Mouse (Mus musculus) thymus, adult 2 months (tissue): ENCODE measurements around the gene Abhd16a. TPM values are rescaled to one million over a fixed set of nuclear protein-coding genes. Genes with fewer than 3 reads are reported as not detected.

Source experiments
- DNase-seq: peaks from one replicate; pipeline ENCODE4 v3.0.0; 2021
- H3K27ac ChIP-seq: fragments of 200-500 bp; 2 replicates; pipeline ENCODE4 v1.5.1; 2012; ENCODE audit warnings: low read length, control low read depth; ENCODE audit not compliant: control insufficient read depth, insufficient read depth
- H3K27me3 ChIP-seq: fragments of 200-500 bp; 2 replicates; pipeline ENCODE4 v1.6.1; 2012; ENCODE audit warnings: mild to moderate bottlenecking, low read length, moderate library complexity, mixed read lengths; ENCODE audit not compliant: control insufficient read depth, insufficient read depth
- H3K36me3 ChIP-seq: fragments of 200-500 bp; 2 replicates; pipeline ENCODE4 v1.6.1; 2012; ENCODE audit warnings: mild to moderate bottlenecking, low read length, moderate library complexity; ENCODE audit not compliant: control insufficient read depth, insufficient read depth
- H3K4me1 ChIP-seq: fragments of 200-500 bp; replicated peaks from 2 replicates; pipeline ENCODE4 v1.6.1; 2012; ENCODE audit warnings: low read length; ENCODE audit not compliant: control insufficient read depth, insufficient read depth
- H3K4me3 ChIP-seq: fragments of 200-500 bp; 2 replicates; pipeline ENCODE4 v1.5.1; 2012; ENCODE audit warnings: mild to moderate bottlenecking, low read length, control low read depth, moderate library complexity; ENCODE audit not compliant: control insufficient read depth, insufficient read depth
- CTCF ChIP-seq: fragments of 200-500 bp; IDR thresholded peaks from 2 replicates; pipeline ENCODE4 v1.5.1; 2012; ENCODE audit warnings: mild to moderate bottlenecking, control low read depth, low read length, moderate library complexity, borderline replicate concordance; ENCODE audit not compliant: control insufficient read depth, poor library complexity, insufficient read depth; ENCODE audit errors: extremely low read depth
- POLR2A ChIP-seq: fragments of 200-500 bp; IDR thresholded peaks from 2 replicates; pipeline ENCODE4 v1.6.1; 2012; ENCODE audit warnings: mild to moderate bottlenecking, low read length, control low read depth, moderate library complexity; ENCODE audit not compliant: control insufficient read depth, poor library complexity, insufficient read depth; ENCODE audit errors: extremely low read depth
- WGBS: fragments of 180-500 bp; shearing (Covaris S2); methylation state at CpG from one replicate; pipeline ENCODE4 v1.1.7; 2018; 5-methylcytosine and 5-hydroxymethylcytosine counted together
- polyA plus RNA-seq: library from polyadenylated mRNA; depleted of rRNA; stranded (reverse); fragments of >200 nt; gene quantifications from 2 replicates; pipeline ENCODE4 v1.2.3, GENCODE M21; 2012

Abhd16a gene
- polyA plus RNA-seq, 1 experiment = 191 TPM

DNA sequence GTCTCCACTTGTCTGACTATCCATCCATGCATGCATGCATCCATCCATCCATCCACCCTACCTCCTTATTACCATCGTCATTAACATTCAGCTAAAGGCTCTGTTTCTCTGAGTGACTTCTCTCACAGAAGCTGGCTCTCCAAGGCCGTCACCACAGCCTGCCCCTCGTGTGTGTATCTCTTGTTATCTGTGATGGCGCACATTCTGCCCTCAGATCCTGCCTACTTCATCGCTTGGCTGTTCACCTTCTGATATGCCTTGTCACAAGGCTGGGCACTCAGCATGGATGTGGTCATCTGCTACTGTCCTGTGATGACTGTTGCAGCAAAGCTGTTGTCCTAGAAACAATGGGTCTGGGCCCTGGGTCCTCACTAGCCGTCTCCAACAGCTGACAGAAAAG lies 15.7 kb downstream of the Abhd16a start:
- Histone ChIP-seq H3K4me3 (no peak overlapping the region), H3K4me1 (peaks cover 2% of the 10 kb centered on the region; the same call in 1 of the 2 replicates), H3K36me3 (peaks cover 28% of the 10 kb centered on the region), H3K27me3 (no peaks in the 10 kb centered on the region), H3K27ac (no peak overlapping the region)
- WGBS = 85% methylated on average over 6 of the region's 6 CpGs
- no peak for TF ChIP-seq POLR2A
- no peak for TF ChIP-seq CTCF
- DNase-seq = no peak

DNA sequence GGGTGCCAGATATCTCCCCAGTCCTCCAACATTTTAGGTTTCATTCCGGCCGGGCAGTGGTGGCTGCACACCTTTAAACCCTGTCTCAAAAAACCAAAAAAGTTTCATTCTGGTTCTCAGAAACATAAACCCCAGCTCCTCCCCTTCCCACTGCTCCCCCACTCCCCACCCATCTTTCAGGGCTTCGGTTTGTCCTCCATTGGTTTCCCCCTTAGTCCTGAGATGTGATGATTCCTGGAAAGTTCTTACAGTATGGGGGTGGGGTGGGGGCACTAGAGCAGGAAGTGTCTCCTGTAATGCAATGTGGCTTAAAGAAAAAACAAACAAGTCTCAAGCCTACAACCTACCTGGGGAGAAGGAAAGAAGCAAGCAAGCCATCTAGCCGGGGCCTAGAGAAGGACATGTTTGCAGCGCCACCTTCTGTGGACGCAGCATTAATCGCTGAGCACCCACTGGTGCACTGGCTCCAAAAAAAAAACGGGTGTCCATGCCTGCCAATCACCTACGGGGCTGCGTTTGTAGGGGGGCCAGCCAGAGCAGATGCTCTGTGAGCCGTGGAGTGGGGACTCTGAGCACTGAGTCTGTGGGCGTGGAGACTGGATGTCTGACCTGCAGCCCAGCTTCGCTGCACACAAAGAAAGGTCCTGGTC lies 16.8 kb downstream of the Abhd16a start:
- Histone ChIP-seq H3K4me3 (no peak overlapping the region), H3K4me1 (peaks cover 2% of the 10 kb centered on the region; the same call in 1 of the 2 replicates), H3K27ac (no peak overlapping the region), H3K27me3 (no peaks in the 10 kb centered on the region), H3K36me3 (peaks cover 19% of the 10 kb centered on the region)
- DNase-seq = peak; percentile 30
- 0 out of 2 replicates have a peak, but pooled peaks have one; percentile 12 for TF ChIP-seq CTCF
- no peak for TF ChIP-seq POLR2A
- WGBS = 24% methylated on average over 13 of the region's 13 CpGs

DNA sequence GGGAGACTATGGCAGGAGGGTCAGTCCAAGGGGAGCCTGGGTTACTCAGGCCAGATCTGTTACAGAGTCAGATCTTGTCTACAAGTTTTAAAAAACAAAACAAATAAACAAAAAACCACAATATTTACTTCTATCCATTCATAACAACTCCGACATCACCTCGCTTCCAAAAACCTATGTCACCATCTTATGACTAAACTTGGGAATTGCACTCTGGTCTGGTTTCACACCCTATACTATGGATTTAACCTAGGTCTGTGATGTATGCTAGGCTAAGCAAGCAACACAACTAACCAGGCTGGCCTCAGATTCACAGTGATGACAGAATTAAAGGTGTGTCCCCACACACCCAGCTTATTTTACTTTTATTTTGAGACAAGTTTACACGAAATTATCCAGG lies 17.5 kb downstream of the Abhd16a start:
- Histone ChIP-seq H3K36me3 (peaks cover 12% of the 10 kb centered on the region; the same call in 1 of the 2 replicates), H3K27ac (no peak overlapping the region), H3K4me3 (no peak overlapping the region), H3K4me1 (peaks cover 2% of the 10 kb centered on the region; the same call in 1 of the 2 replicates), H3K27me3 (no peaks in the 10 kb centered on the region)
- no peak for TF ChIP-seq POLR2A
- TF ChIP-seq CTCF = no peak
- 90% methylated on average over 3 of the region's 3 CpGs for WGBS
- DNase-seq = no peak

DNA sequence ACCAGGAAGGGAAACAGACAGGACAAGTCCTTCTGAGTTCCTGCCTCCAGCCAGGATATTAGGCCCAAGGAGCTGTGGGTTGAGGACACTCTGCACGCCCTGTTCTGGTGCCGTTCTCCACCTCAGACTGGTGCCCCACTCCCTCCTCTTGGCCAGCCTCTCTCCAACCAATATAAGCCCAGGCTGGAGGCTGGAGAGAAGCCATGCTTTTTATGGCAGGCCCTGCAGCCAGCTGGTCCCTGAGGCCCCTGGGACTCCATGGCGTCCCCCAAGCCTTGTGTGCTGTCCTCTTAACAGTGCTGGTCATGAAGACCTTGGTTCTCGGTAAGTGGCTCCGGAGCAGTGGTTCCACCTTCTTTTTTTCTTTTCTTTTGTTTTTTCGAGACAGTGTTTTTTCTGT lies 19.0 kb downstream of the Abhd16a start, which contains the start of gene Ly6g5c:
TSS of gene Ly6g5c (plus strand) at position 183 of the 400 bp plus-strand sequence.
- Histone ChIP-seq H3K4me3 (no peak within 1 kb of the TSS), H3K36me3 (0 out of 2 replicates have a peak, but pooled peaks cover 3% of the 10 kb centered on the region), H3K4me1 (peaks cover 2% of the 10 kb centered on the region; the same call in 1 of the 2 replicates), H3K27me3 (no peaks in the 10 kb centered on the region), H3K27ac (no peak within 1 kb of the TSS)
- DNase-seq = no peak
- 94% methylated on average over 6 of the region's 6 CpGs for WGBS
- no peak for TF ChIP-seq CTCF
- TF ChIP-seq POLR2A = no peak

DNA sequence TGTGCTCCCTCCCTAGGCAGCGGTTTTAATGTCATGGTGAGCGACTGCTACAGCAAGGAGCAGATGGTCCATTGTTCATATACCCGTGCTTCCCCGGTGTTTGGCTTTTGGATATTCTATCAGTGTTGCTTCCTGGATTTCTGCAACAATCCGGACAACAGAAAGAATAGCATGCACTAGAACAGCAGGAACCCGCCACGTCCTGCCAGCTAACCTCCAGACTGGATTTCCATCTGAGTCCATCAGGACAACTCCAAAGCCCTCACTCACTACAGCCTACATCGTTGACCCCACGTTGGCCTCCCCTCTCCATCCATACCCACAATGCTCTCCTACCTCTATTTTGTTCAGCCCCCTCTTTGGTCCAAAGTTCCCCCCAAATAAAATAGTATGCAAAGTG lies 22.7 kb downstream of the Abhd16a start:
- Histone ChIP-seq H3K27me3 (no peaks in the 10 kb centered on the region), H3K27ac (no peak overlapping the region), H3K36me3 (peaks cover 11% of the 10 kb centered on the region; the same call in 1 of the 2 replicates), H3K4me1 (peaks cover 22% of the 10 kb centered on the region), H3K4me3 (no peak overlapping the region)
- no peak for DNase-seq
- TF ChIP-seq POLR2A (no peak), CTCF (no peak)
- 94% methylated on average over 9 of the region's 9 CpGs for WGBS

DNA sequence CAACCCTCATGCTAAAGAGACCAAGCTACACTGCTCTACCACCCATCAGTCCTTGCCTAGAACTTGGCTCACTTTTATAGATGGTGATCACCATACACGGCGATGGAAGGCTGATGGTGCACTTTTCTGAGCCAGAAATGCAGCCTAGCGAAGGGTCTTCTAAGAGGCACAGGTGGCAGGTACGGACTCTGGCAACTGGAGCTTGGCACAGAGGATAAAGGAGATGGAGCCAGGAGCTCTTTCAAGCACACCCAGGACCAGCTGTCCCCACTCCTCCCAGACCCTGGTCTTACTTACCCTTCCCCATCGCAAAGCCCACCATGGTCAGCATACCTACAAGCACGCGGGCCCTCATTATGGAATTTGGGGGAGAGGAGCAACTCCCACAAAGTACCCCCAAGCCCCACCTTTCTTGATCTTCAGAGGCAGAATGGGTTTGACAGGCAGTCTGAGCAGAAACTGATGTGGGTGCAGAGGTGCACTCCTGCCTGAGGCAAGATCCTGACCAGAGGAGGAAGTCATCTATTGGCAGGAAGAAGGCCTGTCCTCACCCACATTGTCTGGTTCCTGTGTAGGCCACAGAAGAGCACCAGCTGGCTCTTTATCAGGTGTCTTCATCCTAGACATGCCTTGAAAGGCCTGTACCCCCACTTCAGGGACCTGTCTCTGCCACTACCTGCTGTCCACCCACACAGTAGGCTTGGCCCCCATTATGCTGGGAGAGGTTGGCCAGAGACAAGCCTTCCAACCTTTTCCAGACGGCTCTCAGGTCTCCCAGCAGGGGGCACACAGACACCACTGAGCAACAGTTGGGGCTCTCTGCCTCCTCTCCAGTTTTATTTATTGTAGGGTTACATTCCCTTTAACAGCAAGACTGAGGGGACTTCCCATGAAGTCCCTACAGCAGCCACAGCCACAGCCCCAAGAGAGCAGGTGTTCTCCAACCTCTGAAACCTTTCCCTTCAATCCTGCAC lies 26.3 kb downstream of the Abhd16a start, which contains the start of gene Ly6g5b:
TSS of gene Ly6g5b (minus strand) at position 383 of the 974 bp plus-strand sequence.
- no peaks in the 10 kb centered on the region for H3K27me3 ChIP-seq
- H3K4me1 ChIP-seq = peaks cover 24% of the 10 kb centered on the region
- peaks cover 30% of the 10 kb centered on the region for H3K36me3 ChIP-seq
- DNase-seq = peak; percentile 63
- no peak within 1 kb of the TSS for H3K27ac ChIP-seq
- 70% methylated on average over 8 of the region's 8 CpGs for WGBS
- H3K4me3 ChIP-seq = no peak within 1 kb of the TSS
- TF ChIP-seq POLR2A (no peak), CTCF (peak; percentile 67; the same call in 1 of the 2 replicates)
